ENCODE assay signal across 8 mouse cellular contexts in the genomic region with DNA sequence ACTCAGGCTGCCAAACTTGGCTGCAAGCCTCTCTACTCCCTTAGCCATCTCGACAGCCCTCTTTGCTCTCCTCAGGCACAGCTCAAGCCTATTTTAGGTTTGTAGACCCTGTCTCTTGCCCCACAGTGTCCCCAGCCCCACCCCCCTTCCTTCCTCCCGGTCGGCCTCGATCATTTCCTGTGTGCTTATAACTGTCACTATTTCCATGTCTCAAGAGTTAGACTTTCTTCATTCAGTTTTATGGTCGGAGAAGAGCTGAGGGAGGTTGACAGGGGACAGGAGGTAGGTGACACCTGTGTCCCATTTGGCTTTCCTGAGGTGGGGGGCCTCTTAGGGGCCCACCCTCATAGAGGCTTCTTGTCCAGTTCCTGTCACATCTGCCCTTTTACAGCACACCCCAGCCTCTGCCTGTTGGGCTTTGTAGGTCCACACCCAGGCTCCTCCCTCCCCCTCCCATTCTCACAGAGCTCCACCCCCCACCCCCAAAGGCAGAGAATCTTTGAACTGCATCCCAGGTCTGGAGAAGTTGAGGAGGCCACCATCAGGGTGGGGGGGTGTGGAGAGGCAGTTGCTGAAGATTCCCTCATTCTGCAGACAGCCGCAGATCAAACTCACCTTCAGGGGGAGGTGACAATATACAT. TPM values are rescaled to one million over a fixed set of nuclear protein-coding genes. Genes with fewer than 3 reads are reported as not detected.
A peak's percentile ranks its signal among the peaks of the same experiment; 100 is the strongest.
DNase-seq lines count a peak whose midpoint lies in the region; ATAC-seq and TF ChIP-seq lines count a peak whose summit lies in the region.

No protein-coding gene starts in this region.

- peak overlapping the region; percentile 100; the same call in 1 of the 2 replicates for H3K4me2 ChIP-seq in forebrain, embryonic 12.5 days
- no peak overlapping the region for H3K4me2 ChIP-seq in forebrain, embryonic 11.5 days (ENCODE audit: low read depth, low read length, severe bottlenecking)
- H3K4me2 ChIP-seq in hindbrain, postnatal 0 days (ENCODE audit: low read depth, low read length) = peak overlapping the region; percentile 98; the same call in 1 of the 2 replicates

- H3K27ac ChIP-seq in forebrain, embryonic 12.5 days = no peak overlapping the region
- no peak overlapping the region for H3K27ac ChIP-seq in forebrain, embryonic 11.5 days (ENCODE audit: low read depth, low read length)
- peak overlapping the region; percentile 41; the same call in 1 of the 2 replicates for H3K27ac ChIP-seq in hindbrain, postnatal 0 days

- no peak for ATAC-seq in forebrain, embryonic 12.5 days (ENCODE audit: low FRiP score)
- no peak for ATAC-seq in forebrain, embryonic 11.5 days (replicated peaks; ENCODE audit: low FRiP score)
- ATAC-seq in hindbrain, postnatal 0 days = no peak
- ATAC-seq in megakaryocyte, adult 5-6 weeks (ENCODE audit: poor library complexity, severe bottlenecking) = peak; percentile 19
- ATAC-seq in frontal cortex, adult (ENCODE audit: low TSS enrichment) = no peak

- no peaks in the 10 kb centered on the region for H3K9me3 ChIP-seq in forebrain, embryonic 12.5 days
- no peaks in the 10 kb centered on the region for H3K9me3 ChIP-seq in forebrain, embryonic 11.5 days (ENCODE audit: control insufficient read depth, low read length)
- no peaks in the 10 kb centered on the region for H3K9me3 ChIP-seq in hindbrain, postnatal 0 days (ENCODE audit: low read length)

- no peak overlapping the region for H3K9ac ChIP-seq in forebrain, embryonic 12.5 days
- no peak overlapping the region for H3K9ac ChIP-seq in forebrain, embryonic 11.5 days (ENCODE audit: low read length)
- 0 out of 2 replicates have a peak overlapping the region, but pooled peaks have one; percentile 28 for H3K9ac ChIP-seq in hindbrain, postnatal 0 days (replicated peaks; ENCODE audit: low read length)

- H3K4me1 ChIP-seq in forebrain, embryonic 12.5 days = peaks cover 35% of the 10 kb centered on the region
- H3K4me1 ChIP-seq in forebrain, embryonic 11.5 days (replicated peaks; ENCODE audit: control insufficient read depth, insufficient read depth, low read length) = peaks cover 14% of the 10 kb centered on the region
- peaks cover 18% of the 10 kb centered on the region; the same call in 1 of the 2 replicates for H3K4me1 ChIP-seq in hindbrain, postnatal 0 days (ENCODE audit: insufficient read depth, low read length)

- no peaks in the 10 kb centered on the region for H3K27me3 ChIP-seq in forebrain, embryonic 12.5 days
- no peaks in the 10 kb centered on the region for H3K27me3 ChIP-seq in forebrain, embryonic 11.5 days (ENCODE audit: control insufficient read depth, insufficient read depth, low read length)
- H3K27me3 ChIP-seq in hindbrain, postnatal 0 days (ENCODE audit: insufficient read depth, low read length) = no peaks in the 10 kb centered on the region

- TF ChIP-seq CTCF in hindbrain, postnatal 0 days (IDR thresholded peaks at IDR 0.05; ENCODE audit: low read depth) = no peak

- 88% methylated on average over 6 of the region's 6 CpGs for WGBS in forebrain, embryonic 12.5 days
- 85% methylated on average over 6 of the region's 6 CpGs for WGBS in forebrain, embryonic 11.5 days
- 70% methylated on average over 6 of the region's 6 CpGs for WGBS in hindbrain, postnatal 0 days

- peaks cover 40% of the 10 kb centered on the region for H3K36me3 ChIP-seq in forebrain, embryonic 12.5 days (replicated peaks)
- H3K36me3 ChIP-seq in forebrain, embryonic 11.5 days (ENCODE audit: control insufficient read depth, insufficient read depth, low read length) = no peaks in the 10 kb centered on the region
- H3K36me3 ChIP-seq in hindbrain, postnatal 0 days (ENCODE audit: insufficient read depth, low read length) = peaks cover 17% of the 10 kb centered on the region; the same call in 1 of the 2 replicates

- no peak for DNase-seq in forebrain, embryonic 11.5 days (ENCODE audit: low spot score)
- peak; percentile 54 for DNase-seq in R1 (ENCODE audit: low read depth, low spot score)
- DNase-seq in hindbrain, postnatal 0 days (ENCODE audit: low spot score) = no peak
- DNase-seq in left cerebral cortex, adult 11 months (ENCODE audit: low spot score) = no peak
- DNase-seq in cerebellum, postnatal 25 days = no peak

- H3K4me3 ChIP-seq in forebrain, embryonic 12.5 days (replicated peaks) = no peak overlapping the region
- H3K4me3 ChIP-seq in forebrain, embryonic 11.5 days (ENCODE audit: low read depth, low read length) = no peak overlapping the region
- H3K4me3 ChIP-seq in hindbrain, postnatal 0 days (ENCODE audit: low read length) = no peak overlapping the region

RNA-seq across cellular contexts. Expression of a gene that starts 3.8 kb away (rescaled TPM):
- 68.6 and 73.2 TPM in 2 replicates for polyA plus RNA-seq in forebrain, embryonic 12.5 days (2016; fragmentation: Nextera tagmentation; extraction: Ambion mirVana)
- 81.1 and 83.5 TPM in 2 replicates for polyA plus RNA-seq in forebrain, embryonic 11.5 days (2014; fragmentation: Nextera tagmentation; extraction: Ambion mirVana)
- total RNA-seq in hindbrain, postnatal 0 days (2014; rRNA removed) = 383 and 444 TPM in 2 replicates
- polyA plus RNA-seq in hindbrain, postnatal 0 days (2015; fragmentation: Nextera tagmentation; extraction: Ambion mirVana) = 251 and 270 TPM in 2 replicates
- total RNA-seq in megakaryocyte, adult 5-6 weeks (2015) = 55.9 and 74.7 TPM in 2 replicates
- 112 and 113 TPM in 2 replicates for total RNA-seq in megakaryocyte, adult 5-6 weeks (2017)

RNA-seq across cellular contexts. Expression of a gene that starts 7.9 kb away (rescaled TPM):
- polyA plus RNA-seq in forebrain, embryonic 12.5 days (2016; fragmentation: Nextera tagmentation; extraction: Ambion mirVana) = 19.5 and 22.6 TPM in 2 replicates
- 3.8 and 4.4 TPM in 2 replicates for polyA plus RNA-seq in forebrain, embryonic 11.5 days (2014; fragmentation: Nextera tagmentation; extraction: Ambion mirVana)
- total RNA-seq in hindbrain, postnatal 0 days (2014; rRNA removed) = 192 and 215 TPM in 2 replicates
- 30.0 and 33.2 TPM in 2 replicates for polyA plus RNA-seq in hindbrain, postnatal 0 days (2015; fragmentation: Nextera tagmentation; extraction: Ambion mirVana)
- total RNA-seq in megakaryocyte, adult 5-6 weeks (2015) = 0.21 and 0.27 TPM in 2 replicates
- 0.84 and 1.1 TPM in 2 replicates for total RNA-seq in megakaryocyte, adult 5-6 weeks (2017)

RNA-seq across cellular contexts. Expression of a gene that starts 29.3 kb away (rescaled TPM):
- polyA plus RNA-seq in forebrain, embryonic 12.5 days (2016; fragmentation: Nextera tagmentation; extraction: Ambion mirVana) = 55.7 and 60.1 TPM in 2 replicates
- polyA plus RNA-seq in forebrain, embryonic 11.5 days (2014; fragmentation: Nextera tagmentation; extraction: Ambion mirVana) = 72.8 and 77.9 TPM in 2 replicates
- 52.8 and 67.0 TPM in 2 replicates for total RNA-seq in hindbrain, postnatal 0 days (2014; rRNA removed)
- 35.5 and 37.1 TPM in 2 replicates for polyA plus RNA-seq in hindbrain, postnatal 0 days (2015; fragmentation: Nextera tagmentation; extraction: Ambion mirVana)
- total RNA-seq in megakaryocyte, adult 5-6 weeks (2015) = 48.6 and 55.3 TPM in 2 replicates
- total RNA-seq in megakaryocyte, adult 5-6 weeks (2017) = 34.1 and 40.1 TPM in 2 replicates

RNA-seq across cellular contexts. Expression of a gene that starts 38.1 kb away (rescaled TPM):
- 13.4 and 15.4 TPM in 2 replicates for polyA plus RNA-seq in forebrain, embryonic 12.5 days (2016; fragmentation: Nextera tagmentation; extraction: Ambion mirVana)
- polyA plus RNA-seq in forebrain, embryonic 11.5 days (2014; fragmentation: Nextera tagmentation; extraction: Ambion mirVana) = 11.9 and 12.4 TPM in 2 replicates
- total RNA-seq in hindbrain, postnatal 0 days (2014; rRNA removed) = 40.3 and 49.2 TPM in 2 replicates
- 16.8 and 17.1 TPM in 2 replicates for polyA plus RNA-seq in hindbrain, postnatal 0 days (2015; fragmentation: Nextera tagmentation; extraction: Ambion mirVana)
- 20.9 and 24.0 TPM in 2 replicates for total RNA-seq in megakaryocyte, adult 5-6 weeks (2015)
- 16.2 and 22.8 TPM in 2 replicates for total RNA-seq in megakaryocyte, adult 5-6 weeks (2017)

RNA-seq across cellular contexts. Expression of a gene that starts 38.3 kb away (rescaled TPM):
- polyA plus RNA-seq in forebrain, embryonic 12.5 days (2016; fragmentation: Nextera tagmentation; extraction: Ambion mirVana) = 14.6 and 15.2 TPM in 2 replicates
- 18.1 and 21.2 TPM in 2 replicates for polyA plus RNA-seq in forebrain, embryonic 11.5 days (2014; fragmentation: Nextera tagmentation; extraction: Ambion mirVana)
- total RNA-seq in hindbrain, postnatal 0 days (2014; rRNA removed) = 3.8 and 4.9 TPM in 2 replicates
- polyA plus RNA-seq in hindbrain, postnatal 0 days (2015; fragmentation: Nextera tagmentation; extraction: Ambion mirVana) = 11.4 TPM in 2 replicates
- total RNA-seq in megakaryocyte, adult 5-6 weeks (2015) = 6.4 and 10.0 TPM in 2 replicates
- 16.1 and 18.1 TPM in 2 replicates for total RNA-seq in megakaryocyte, adult 5-6 weeks (2017)
